Mouse (Mus musculus): ENCODE measurements around the gene Rhot2. TPM values are rescaled to one million over a fixed set of nuclear protein-coding genes. Genes with fewer than 3 reads are reported as not detected.
"Not testable (repeated sequence)": the region's sequence is repeated elsewhere in the genome, so short reads cannot be mapped to it uniquely, and the experiment has no call there.

Gene Rhot2
- total RNA-seq, 1 experiment, result 36.8 TPM

DNA sequence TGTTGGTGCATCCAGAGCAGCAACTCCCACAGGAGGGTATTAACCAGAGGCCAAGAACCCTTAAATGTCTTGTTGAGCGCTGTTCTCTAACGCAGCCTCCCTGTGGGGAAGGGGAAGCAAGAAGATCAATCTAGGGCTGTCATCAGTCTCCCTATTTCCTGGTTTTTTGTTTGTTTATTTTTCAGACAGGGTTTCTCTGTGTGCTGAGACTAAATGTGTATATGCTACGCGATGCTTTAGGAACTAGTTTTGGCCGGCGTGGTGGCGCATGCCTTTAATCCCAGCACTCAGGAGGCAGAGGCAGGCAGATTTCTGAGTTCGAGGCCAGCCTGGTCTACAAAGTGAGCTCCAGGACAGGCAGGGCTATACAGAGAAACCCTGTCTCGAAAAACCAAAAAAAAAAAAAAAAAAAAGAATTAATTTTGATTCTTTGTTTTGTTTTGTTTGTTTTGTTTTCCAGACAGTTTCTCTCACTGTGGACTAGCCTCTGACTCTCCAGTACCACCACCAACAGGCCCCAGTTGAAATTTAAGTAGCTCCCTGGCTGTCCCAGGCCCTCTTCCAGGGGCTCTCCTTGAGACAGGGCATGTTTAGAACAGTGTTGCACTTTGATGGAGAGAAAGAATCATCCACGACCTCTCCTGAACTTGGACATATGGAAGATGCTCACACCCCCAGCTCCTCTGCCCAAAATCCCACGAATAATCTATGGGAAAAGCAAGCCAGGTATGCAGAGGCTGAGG, 28.9 kb upstream of the Rhot2 start:
- Histone ChIP-seq H3K27ac (ENCODE audit: insufficient read depth, low read depth, low read length, poor library complexity, severe bottlenecking) (no peak overlapping the region), H3K4me3 (ENCODE audit: insufficient read depth in 1 of 2, low read depth in 1 of 2, low read length in 2 of 2, poor library complexity in 1 of 2, severe bottlenecking in 1 of 2) (no peak overlapping the region), H3K9me3 (ENCODE audit: control insufficient read depth, insufficient read depth, low read depth, low read length) (no peaks in the 10 kb centered on the region), H3K36me3 (ENCODE audit: control insufficient read depth, insufficient read depth, low read length, poor library complexity, severe bottlenecking) (peaks cover 10% of the 10 kb centered on the region), H3K9ac (ENCODE audit: insufficient read depth, low read depth, low read length, poor library complexity, severe bottlenecking) (no peak overlapping the region), H3K4me1 (ENCODE audit: control insufficient read depth in 2 of 2, insufficient read depth in 2 of 2, low read length in 2 of 2, poor library complexity in 1 of 2) (peaks cover 4 to 16% of the 10 kb centered on the region in 2 experiments; a peak in 3 of 4 replicates)
- TF ChIP-seq ZC3H11A (IDR thresholded peaks at IDR 0.05; ENCODE audit: borderline replicate concordance, low read depth, low read length) (no peak), CHD2 (IDR thresholded peaks at IDR 0.05; ENCODE audit: low read depth, low read length) (no peak), HCFC1 (IDR thresholded peaks at IDR 0.05; ENCODE audit: borderline replicate concordance, insufficient read depth, low read length) (no peak), ZNF384 (IDR thresholded peaks at IDR 0.05; ENCODE audit: low read depth, low read length) (no peak), MAFK (IDR thresholded peaks at IDR 0.05; ENCODE audit: insufficient read depth, low read depth, low read length) (no peak)
- in situ Hi-C loops (cut with MboI; ENCODE audit: low sequenced_read_pairs in 2 of 2, unreplicated experiment in 2 of 2), result no loop called here
- no peak for DNase-seq (ENCODE audit: low read depth, low spot score)

DNA sequence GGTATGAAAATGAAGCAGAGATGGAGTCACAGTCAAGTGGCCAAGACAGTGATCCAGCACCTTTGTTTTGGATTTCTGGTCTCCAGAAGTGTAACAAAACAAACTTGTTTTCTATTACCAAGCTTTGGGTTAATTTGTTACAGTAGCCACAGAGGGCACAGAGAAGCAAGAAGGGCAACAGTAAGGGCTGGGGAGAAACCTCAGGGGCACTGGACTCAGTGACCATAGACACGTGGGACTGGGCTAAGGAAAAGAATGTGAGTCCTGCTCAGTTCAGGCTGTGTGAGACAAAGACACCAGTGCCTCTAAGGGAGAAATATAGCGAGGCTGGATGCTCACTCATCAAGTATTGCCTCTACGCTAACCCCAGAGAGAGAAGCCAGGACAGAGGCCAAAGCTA, 28.0 kb upstream of the Rhot2 start:
- Histone ChIP-seq H3K27ac (ENCODE audit: insufficient read depth, low read depth, low read length, poor library complexity, severe bottlenecking) (no peak overlapping the region), H3K9me3 (ENCODE audit: control insufficient read depth, insufficient read depth, low read depth, low read length) (no peaks in the 10 kb centered on the region), H3K4me1 (ENCODE audit: control insufficient read depth in 2 of 2, insufficient read depth in 2 of 2, low read length in 2 of 2, poor library complexity in 1 of 2) (peaks cover 4 to 15% of the 10 kb centered on the region in 2 experiments; a peak in 3 of 4 replicates), H3K9ac (ENCODE audit: insufficient read depth, low read depth, low read length, poor library complexity, severe bottlenecking) (no peak overlapping the region), H3K36me3 (ENCODE audit: control insufficient read depth, insufficient read depth, low read length, poor library complexity, severe bottlenecking) (peaks cover 1% of the 10 kb centered on the region; the same call in 1 of the 2 replicates), H3K4me3 (ENCODE audit: insufficient read depth in 1 of 2, low read depth in 1 of 2, low read length in 2 of 2, poor library complexity in 1 of 2, severe bottlenecking in 1 of 2) (no peak overlapping the region)
- TF ChIP-seq CHD2 (IDR thresholded peaks at IDR 0.05; ENCODE audit: low read depth, low read length) (no peak), ZC3H11A (IDR thresholded peaks at IDR 0.05; ENCODE audit: borderline replicate concordance, low read depth, low read length) (no peak), ZNF384 (IDR thresholded peaks at IDR 0.05; ENCODE audit: low read depth, low read length) (no peak), MAFK (IDR thresholded peaks at IDR 0.05; ENCODE audit: insufficient read depth, low read depth, low read length) (no peak), HCFC1 (IDR thresholded peaks at IDR 0.05; ENCODE audit: borderline replicate concordance, insufficient read depth, low read length) (no peak)
- in situ Hi-C loops (cut with MboI; ENCODE audit: low sequenced_read_pairs in 2 of 2, unreplicated experiment in 2 of 2), result no loop called here
- no peak for DNase-seq (ENCODE audit: low read depth, low spot score)

DNA sequence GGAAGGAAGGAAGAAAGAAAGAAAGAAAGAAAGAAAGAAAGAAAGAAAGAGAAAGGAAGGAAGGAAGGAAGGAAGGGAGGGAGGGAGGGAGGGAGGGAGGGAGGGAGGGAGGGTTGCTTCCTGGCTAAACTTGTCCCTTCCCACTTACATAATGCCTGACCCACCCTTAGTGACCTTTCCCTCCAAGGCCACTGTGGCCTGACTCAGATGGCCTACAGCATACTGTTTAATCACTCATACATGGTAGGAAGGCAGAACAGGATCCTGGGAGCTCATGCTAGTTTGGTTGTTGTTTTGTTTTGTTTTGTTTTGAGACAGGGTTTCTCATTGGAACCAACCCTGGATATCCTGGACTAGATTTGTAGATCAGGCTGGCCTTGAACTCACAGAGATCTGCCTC, 26.9 kb upstream of the Rhot2 start:
- H3K27ac ChIP-seq (ENCODE audit: insufficient read depth, low read depth, low read length, poor library complexity, severe bottlenecking); H3K9me3 ChIP-seq (ENCODE audit: control insufficient read depth, insufficient read depth, low read depth, low read length); in situ Hi-C loops (cut with MboI; ENCODE audit: low sequenced_read_pairs in 2 of 2, unreplicated experiment in 2 of 2); H3K36me3 ChIP-seq (ENCODE audit: control insufficient read depth, insufficient read depth, low read length, poor library complexity, severe bottlenecking); H3K9ac ChIP-seq (ENCODE audit: insufficient read depth, low read depth, low read length, poor library complexity, severe bottlenecking); H3K4me3 ChIP-seq (ENCODE audit: insufficient read depth in 1 of 2, low read depth in 1 of 2, low read length in 2 of 2, poor library complexity in 1 of 2, severe bottlenecking in 1 of 2); DNase-seq (ENCODE audit: low read depth, low spot score): not testable (repeated sequence)
- peaks cover 4 to 16% of the 10 kb centered on the region in 2 experiments; a peak in 3 of 4 replicates for H3K4me1 ChIP-seq (ENCODE audit: control insufficient read depth in 2 of 2, insufficient read depth in 2 of 2, low read length in 2 of 2, poor library complexity in 1 of 2)

DNA sequence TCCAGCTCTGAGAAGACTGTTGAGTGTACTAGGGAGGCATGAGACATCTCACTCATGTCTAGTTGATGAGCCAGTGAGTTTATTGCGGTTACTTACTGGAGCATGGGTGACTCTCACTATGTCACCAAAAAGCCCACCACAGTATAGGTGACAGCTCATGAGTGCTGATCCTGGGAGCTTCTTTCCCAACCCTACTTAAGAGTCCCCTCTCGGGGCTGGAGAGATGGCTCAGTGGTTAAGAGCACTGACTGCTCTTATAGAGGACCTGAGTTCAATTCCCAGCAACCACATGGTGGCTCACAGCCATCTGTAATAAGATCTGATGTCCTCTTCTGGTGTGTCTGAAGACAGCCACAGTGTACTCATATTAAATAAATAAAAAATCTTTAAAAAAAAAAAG, 25.3 kb upstream of the Rhot2 start:
- TF ChIP-seq ZNF384 (IDR thresholded peaks at IDR 0.05; ENCODE audit: low read depth, low read length) (no peak), HCFC1 (IDR thresholded peaks at IDR 0.05; ENCODE audit: borderline replicate concordance, insufficient read depth, low read length) (no peak), CHD2 (IDR thresholded peaks at IDR 0.05; ENCODE audit: low read depth, low read length) (no peak), MAFK (IDR thresholded peaks at IDR 0.05; ENCODE audit: insufficient read depth, low read depth, low read length) (no peak), ZC3H11A (IDR thresholded peaks at IDR 0.05; ENCODE audit: borderline replicate concordance, low read depth, low read length) (no peak)
- no peak overlapping the region for H3K9ac ChIP-seq (ENCODE audit: insufficient read depth, low read depth, low read length, poor library complexity, severe bottlenecking)
- H3K36me3 ChIP-seq (ENCODE audit: control insufficient read depth, insufficient read depth, low read length, poor library complexity, severe bottlenecking), result no peaks in the 10 kb centered on the region
- peaks cover 4 to 16% of the 10 kb centered on the region in 2 experiments; a peak in 2 of 4 replicates for H3K4me1 ChIP-seq (ENCODE audit: control insufficient read depth in 2 of 2, insufficient read depth in 2 of 2, low read length in 2 of 2, poor library complexity in 1 of 2)
- H3K4me3 ChIP-seq (ENCODE audit: insufficient read depth in 1 of 2, low read depth in 1 of 2, low read length in 2 of 2, poor library complexity in 1 of 2, severe bottlenecking in 1 of 2), result no peak overlapping the region
- no peak overlapping the region for H3K27ac ChIP-seq (ENCODE audit: insufficient read depth, low read depth, low read length, poor library complexity, severe bottlenecking)
- in situ Hi-C loops (cut with MboI; ENCODE audit: low sequenced_read_pairs in 2 of 2, unreplicated experiment in 2 of 2), result no loop called here
- DNase-seq (ENCODE audit: low read depth, low spot score), result no peak
- H3K9me3 ChIP-seq (ENCODE audit: control insufficient read depth, insufficient read depth, low read depth, low read length), result no peaks in the 10 kb centered on the region

DNA sequence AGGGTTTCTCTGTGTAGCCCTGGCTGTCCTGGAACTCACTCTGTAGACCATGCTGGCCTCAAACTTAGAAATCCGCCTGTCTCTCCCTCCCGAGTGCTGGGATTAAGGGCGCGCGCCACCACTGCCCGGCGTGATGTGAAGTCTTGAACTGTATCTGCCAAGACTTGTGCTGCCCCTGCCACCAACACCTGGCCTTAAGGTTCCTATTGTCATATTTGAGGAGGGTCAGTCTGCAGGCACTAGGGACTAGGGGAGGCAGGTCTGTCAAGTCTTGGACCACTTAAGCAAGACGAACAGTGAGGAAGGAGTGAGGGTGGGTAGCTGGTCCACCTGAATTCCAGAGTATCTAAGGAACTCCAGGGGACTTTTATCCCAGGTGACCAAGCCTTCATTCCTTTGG, 24.8 kb upstream of the Rhot2 start:
- no peak overlapping the region for H3K4me3 ChIP-seq (ENCODE audit: insufficient read depth in 1 of 2, low read depth in 1 of 2, low read length in 2 of 2, poor library complexity in 1 of 2, severe bottlenecking in 1 of 2)
- no peak for TF ChIP-seq HCFC1 (IDR thresholded peaks at IDR 0.05; ENCODE audit: borderline replicate concordance, insufficient read depth, low read length)
- TF ChIP-seq ZNF384 (IDR thresholded peaks at IDR 0.05; ENCODE audit: low read depth, low read length), result no peak
- TF ChIP-seq ZC3H11A (IDR thresholded peaks at IDR 0.05; ENCODE audit: borderline replicate concordance, low read depth, low read length), result no peak
- no peak for TF ChIP-seq CHD2 (IDR thresholded peaks at IDR 0.05; ENCODE audit: low read depth, low read length)
- TF ChIP-seq MAFK (IDR thresholded peaks at IDR 0.05; ENCODE audit: insufficient read depth, low read depth, low read length), result no peak
- in situ Hi-C loops (cut with MboI; ENCODE audit: low sequenced_read_pairs in 2 of 2, unreplicated experiment in 2 of 2), result no loop called here
- no peaks in the 10 kb centered on the region for H3K9me3 ChIP-seq (ENCODE audit: control insufficient read depth, insufficient read depth, low read depth, low read length)
- H3K36me3 ChIP-seq (ENCODE audit: control insufficient read depth, insufficient read depth, low read length, poor library complexity, severe bottlenecking), result no peaks in the 10 kb centered on the region
- no peak for DNase-seq (ENCODE audit: low read depth, low spot score)
- peaks cover 4 to 16% of the 10 kb centered on the region in 2 experiments; a peak in 2 of 4 replicates for H3K4me1 ChIP-seq (ENCODE audit: control insufficient read depth in 2 of 2, insufficient read depth in 2 of 2, low read length in 2 of 2, poor library complexity in 1 of 2)
- no peak overlapping the region for H3K27ac ChIP-seq (ENCODE audit: insufficient read depth, low read depth, low read length, poor library complexity, severe bottlenecking)
- H3K9ac ChIP-seq (ENCODE audit: insufficient read depth, low read depth, low read length, poor library complexity, severe bottlenecking), result no peak overlapping the region

Measured in ES-E14 (cell line).